Mouse (Mus musculus) lung, postnatal 0 days (tissue): ENCODE results near the gene Eva1c. TPM values are rescaled to one million over a fixed set of nuclear protein-coding genes. Genes with fewer than 3 reads are reported as not detected.

Experiments
- ATAC-seq: fragments of 200-750 bp; cut with Nextera tagmentation; 2 replicates; pipeline ENCODE4 v1.8.0; 2017; ENCODE audit warnings: moderate library complexity
- DNase-seq: peaks from one replicate; pipeline ENCODE4 v3.0.0-alpha.2; 2016; ENCODE audit warnings: low spot score
- H3K27ac ChIP-seq: fragments of 300-500 bp; sonication (generic); 2 replicates; pipeline ENCODE4 v1.5.1; 2014; ENCODE audit warnings: antibody characterized with exemption, mild to moderate bottlenecking, low read length, mixed read lengths
- H3K27me3 ChIP-seq: fragments of 300-500 bp; sonication (generic); replicated peaks from 2 replicates; pipeline ENCODE4 v1.6.1; 2014; ENCODE audit warnings: low read length, mixed read lengths; ENCODE audit not compliant: insufficient read depth
- H3K36me3 ChIP-seq: fragments of 300-500 bp; sonication (generic); 2 replicates; pipeline ENCODE4 v1.6.1; 2014; ENCODE audit warnings: low read length, mixed read lengths; ENCODE audit not compliant: insufficient read depth
- H3K4me1 ChIP-seq: fragments of 300-500 bp; sonication (generic); 2 replicates; pipeline ENCODE4 v1.6.1; 2014; ENCODE audit warnings: antibody characterized with exemption, low read depth, low read length, mixed read lengths; ENCODE audit not compliant: insufficient read depth
- H3K4me2 ChIP-seq: fragments of 300-500 bp; sonication (generic); replicated peaks from 2 replicates; pipeline ENCODE4 v1.6.1; 2014; ENCODE audit warnings: low read depth, mild to moderate bottlenecking, low read length, moderate library complexity, mixed read lengths
- H3K4me3 ChIP-seq: fragments of 300-500 bp; sonication (generic); 2 replicates; pipeline ENCODE4 v1.5.1; 2014; ENCODE audit warnings: low read depth, low read length
- H3K9ac ChIP-seq: fragments of 300-500 bp; sonication (generic); replicated peaks from 2 replicates; pipeline ENCODE4 v1.6.1; 2014; ENCODE audit warnings: low read depth, mild to moderate bottlenecking
- H3K9me3 ChIP-seq: fragments of 300-500 bp; sonication (generic); 2 replicates; pipeline ENCODE4 v1.6.1; 2016; ENCODE audit warnings: low read length, mixed read lengths
- CTCF ChIP-seq: IDR thresholded peaks from 2 replicates; pipeline ENCODE4 v1.5.1; 2016; ENCODE audit warnings: antibody characterized with exemption, mild to moderate bottlenecking
- EP300 ChIP-seq: IDR thresholded peaks from 2 replicates; pipeline ENCODE4 v1.6.1; 2016; ENCODE audit warnings: antibody characterized with exemption, mild to moderate bottlenecking, control low read depth
- WGBS: fragments of 180-500 bp; shearing (Covaris S2); extraction: QIAGEN DNeasy Blood & Tissue Kit; methylation state at CpG from one replicate; pipeline ENCODE4 v1.1.7; 2014; 5-methylcytosine and 5-hydroxymethylcytosine counted together
- polyA plus RNA-seq: library from polyadenylated mRNA; unstranded; fragments of >200 nt; fragmentation: Nextera tagmentation; extraction: Ambion mirVana; gene quantifications from 2 replicates; pipeline ENCODE4 v1.2.1, GENCODE M21; 2015

Gene Eva1c
- polyA plus RNA-seq, 1 experiment from 2014 or later: 9.6 TPM

DNA sequence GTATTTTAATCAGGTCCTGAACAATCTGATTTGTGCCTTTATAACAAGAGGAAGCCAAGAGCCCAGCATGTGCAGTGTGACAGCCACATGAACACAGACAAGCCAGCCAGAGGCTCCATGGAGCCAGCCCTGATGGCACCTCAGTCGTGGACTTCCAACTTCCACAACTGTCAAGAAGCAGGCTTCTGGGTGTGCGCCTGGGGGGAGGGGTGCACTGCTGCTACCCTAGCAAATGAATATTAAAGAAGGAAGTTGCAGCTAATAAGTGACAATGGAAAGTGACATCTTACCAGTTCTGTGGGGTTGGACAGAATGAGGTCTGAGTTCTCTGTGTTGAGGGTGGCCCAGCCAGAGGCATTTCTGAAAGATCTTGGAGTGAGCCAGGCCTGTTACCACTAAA lies 58.8 kb downstream of the Eva1c start:
- DNase-seq: no peak
- H3K27ac ChIP-seq: peak overlapping the region; percentile 59
- H3K4me3 ChIP-seq: no peak overlapping the region
- peak; percentile 58 for ATAC-seq
- H3K9me3 ChIP-seq: no peaks in the 10 kb centered on the region
- H3K36me3 ChIP-seq: no peaks in the 10 kb centered on the region
- no peak for TF ChIP-seq EP300
- TF ChIP-seq CTCF: no peak
- H3K27me3 ChIP-seq: no peaks in the 10 kb centered on the region
- H3K4me2 ChIP-seq: no peak overlapping the region
- WGBS: 53% methylated on average over 2 of the region's 2 CpGs
- 0 out of 2 replicates have a peak, but pooled peaks cover 5% of the 10 kb centered on the region for H3K4me1 ChIP-seq
- H3K9ac ChIP-seq: no peak overlapping the region

DNA sequence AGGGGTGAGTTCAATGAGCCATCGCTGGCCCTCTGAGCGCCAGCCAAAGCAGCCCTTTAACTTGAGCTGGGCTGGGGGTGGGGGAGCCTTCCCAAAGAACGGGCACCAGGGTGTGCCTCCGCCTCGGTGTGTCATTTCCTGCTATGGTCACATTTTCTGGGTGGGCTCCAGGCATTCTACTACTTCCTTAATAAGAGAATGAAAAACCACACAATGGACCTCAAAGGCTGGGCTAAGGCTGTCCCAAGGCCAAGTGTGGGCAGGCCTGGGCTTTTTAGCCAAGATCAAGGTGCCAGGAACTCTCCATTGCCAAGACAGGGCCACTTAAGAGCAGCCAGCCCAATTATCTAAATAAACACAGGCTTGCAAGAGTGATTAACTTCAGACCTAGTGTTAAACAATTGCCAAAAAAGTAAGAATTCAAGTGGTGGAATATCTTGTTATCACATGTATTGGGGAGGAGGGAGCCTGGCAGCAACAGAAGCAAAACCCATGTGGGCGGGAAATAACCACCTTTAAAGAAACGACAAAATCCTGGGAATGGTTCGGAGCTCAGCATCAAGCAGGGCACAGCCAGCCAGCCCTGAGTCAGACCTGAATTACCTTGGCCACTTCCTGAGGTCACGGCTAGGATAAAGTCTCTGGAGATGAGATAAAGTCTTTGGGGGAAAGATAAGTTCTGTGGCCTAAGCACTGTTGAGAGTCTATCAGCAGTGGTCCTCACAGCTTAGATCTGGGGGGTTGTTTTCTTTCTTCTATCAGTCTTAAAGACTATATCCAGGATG lies 59.5 kb downstream of the Eva1c start:
- no peak overlapping the region for H3K4me3 ChIP-seq
- ATAC-seq (peak; percentile 87), DNase-seq (peak; percentile 75)
- H3K36me3 ChIP-seq: 0 out of 2 replicates have a peak, but pooled peaks cover 4% of the 10 kb centered on the region
- TF ChIP-seq EP300 (no peak; the same call in none of the 2 replicates), CTCF (no peak)
- H3K4me2 ChIP-seq: no peak overlapping the region
- no peak overlapping the region for H3K9ac ChIP-seq
- peak overlapping the region; percentile 59 for H3K27ac ChIP-seq
- H3K27me3 ChIP-seq: no peaks in the 10 kb centered on the region
- H3K4me1 ChIP-seq: 0 out of 2 replicates have a peak, but pooled peaks cover 5% of the 10 kb centered on the region
- WGBS: 38% methylated on average over 9 of the region's 9 CpGs
- H3K9me3 ChIP-seq: no peaks in the 10 kb centered on the region

- 88% methylated on average over 9 of the region's 9 CpGs for WGBS
- DNase-seq: no peak
- no peak overlapping the region for H3K4me3 ChIP-seq
- no peak overlapping the region for H3K9ac ChIP-seq
- H3K36me3 ChIP-seq: 0 out of 2 replicates have a peak, but pooled peaks cover 4% of the 10 kb centered on the region
- H3K4me2 ChIP-seq: no peak overlapping the region
- no peak for ATAC-seq
- H3K4me1 ChIP-seq: 0 out of 2 replicates have a peak, but pooled peaks cover 2% of the 10 kb centered on the region
- no peak overlapping the region for H3K27ac ChIP-seq
- no peaks in the 10 kb centered on the region for H3K27me3 ChIP-seq
- TF ChIP-seq EP300 (no peak), CTCF (no peak)
- H3K9me3 ChIP-seq: no peaks in the 10 kb centered on the region
Measured at GRCm38 (mm10) chr16:90890683-90891082, 64.2 kb downstream of the Eva1c start.

DNA sequence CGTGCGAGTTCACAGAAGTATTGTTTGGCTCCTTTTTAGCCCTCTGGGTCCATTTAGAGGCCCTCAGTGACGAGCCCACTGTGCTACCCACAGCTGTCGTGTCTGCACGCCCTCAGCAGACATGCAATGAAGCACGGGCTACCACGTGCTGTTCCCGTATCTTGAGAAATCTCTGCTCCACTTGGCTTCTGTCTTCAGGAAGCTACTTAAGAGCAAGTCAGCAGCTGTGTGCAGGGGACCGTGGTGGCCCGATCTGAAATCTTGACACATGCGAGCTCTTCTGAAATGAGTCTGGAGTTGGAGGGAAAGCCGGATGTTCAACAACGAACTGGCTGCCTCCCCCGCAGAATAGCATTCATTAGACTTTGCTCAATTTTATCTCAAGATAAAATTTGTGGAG lies 65.1 kb downstream of the Eva1c start:
- Histone ChIP-seq H3K4me3 (no peak overlapping the region), H3K9me3 (no peaks in the 10 kb centered on the region), H3K4me1 (0 out of 2 replicates have a peak, but pooled peaks cover 2% of the 10 kb centered on the region), H3K36me3 (0 out of 2 replicates have a peak, but pooled peaks cover 4% of the 10 kb centered on the region), H3K27me3 (no peaks in the 10 kb centered on the region), H3K27ac (no peak overlapping the region), H3K4me2 (no peak overlapping the region), H3K9ac (no peak overlapping the region)
- TF ChIP-seq CTCF: no peak
- no peak for TF ChIP-seq EP300
- peak; percentile 89 for ATAC-seq
- 39% methylated on average over 14 of the region's 14 CpGs for WGBS
- peak; percentile 81 for DNase-seq

DNA sequence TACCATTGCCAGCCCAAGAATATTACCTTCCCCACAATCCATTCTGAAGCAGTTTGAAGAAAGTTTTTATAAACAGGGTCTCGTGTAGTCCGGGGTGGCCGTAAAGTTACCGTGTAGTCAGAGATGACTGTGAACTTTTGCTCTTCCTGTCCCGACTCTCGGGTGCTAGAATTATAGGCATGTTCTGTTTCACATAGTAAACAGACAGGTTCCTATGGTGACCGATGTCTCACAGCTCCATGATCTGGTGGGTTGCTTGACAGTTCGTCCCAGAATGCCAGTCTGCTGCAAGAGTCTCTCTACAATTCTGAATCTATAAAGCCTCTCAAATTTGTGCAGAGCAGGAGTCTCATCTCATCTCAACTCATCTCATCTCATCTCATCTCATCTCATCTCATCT lies 65.6 kb downstream of the Eva1c start:
- Histone ChIP-seq H3K27me3 (no peaks in the 10 kb centered on the region), H3K4me3 (no peak overlapping the region), H3K27ac (no peak overlapping the region), H3K4me2 (no peak overlapping the region), H3K36me3 (0 out of 2 replicates have a peak, but pooled peaks cover 4% of the 10 kb centered on the region), H3K4me1 (0 out of 2 replicates have a peak, but pooled peaks cover 2% of the 10 kb centered on the region), H3K9ac (no peak overlapping the region), H3K9me3 (no peaks in the 10 kb centered on the region)
- 10% methylated on average over 8 of the region's 8 CpGs for WGBS
- peak; percentile 82 for ATAC-seq
- peak; percentile 76 for DNase-seq
- no peak for TF ChIP-seq CTCF
- TF ChIP-seq EP300: peak; percentile 48; the same call in 1 of the 2 replicates

- H3K4me1 ChIP-seq: 0 out of 2 replicates have a peak, but pooled peaks cover 2% of the 10 kb centered on the region
- H3K9me3 ChIP-seq: no peaks in the 10 kb centered on the region
- DNase-seq: no peak
- no peak overlapping the region for H3K4me3 ChIP-seq
- H3K4me2 ChIP-seq: no peak overlapping the region
- WGBS: 73% methylated on average over 7 of the region's 7 CpGs
- no peak overlapping the region for H3K9ac ChIP-seq
- H3K27ac ChIP-seq: no peak overlapping the region
- ATAC-seq: no peak
- H3K27me3 ChIP-seq: no peaks in the 10 kb centered on the region
- TF ChIP-seq EP300 (no peak), CTCF (no peak)
- 0 out of 2 replicates have a peak, but pooled peaks cover 4% of the 10 kb centered on the region for H3K36me3 ChIP-seq
Measured at GRCm38 (mm10) chr16:90893019-90893418, 66.5 kb downstream of the Eva1c start.
